Mouse (Mus musculus): ENCODE measurements at regions not wholly inside any gene's neighbourhood (a gene's known extent, or its start where the extent isn't known, plus 50 kb on each side); places are given as distances from the start of the nearest gene placed in this dataset.

DNA sequence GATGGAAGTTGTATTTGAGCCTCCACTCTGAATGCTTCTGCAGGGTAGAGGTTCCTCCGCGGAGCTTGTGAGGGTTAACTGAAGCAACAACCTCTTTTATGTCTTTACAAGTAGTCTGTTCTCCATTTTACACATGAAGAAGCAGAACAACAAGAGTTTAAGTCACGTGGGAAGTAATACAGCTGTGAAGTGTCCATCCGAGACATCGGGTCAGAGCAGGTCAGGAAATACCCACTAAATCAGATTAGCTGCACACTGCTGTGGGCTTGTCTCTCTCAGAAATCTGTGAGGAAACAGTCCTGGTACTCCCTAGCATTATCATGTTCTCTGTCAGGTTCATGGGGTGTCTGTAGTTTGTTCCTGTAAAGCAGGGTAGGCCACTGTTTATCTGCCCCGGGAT, 262.1 kb downstream of the Cog6 start:
- DNase-seq, result peak in 1 of 2 experiments; percentile 6

DNA sequence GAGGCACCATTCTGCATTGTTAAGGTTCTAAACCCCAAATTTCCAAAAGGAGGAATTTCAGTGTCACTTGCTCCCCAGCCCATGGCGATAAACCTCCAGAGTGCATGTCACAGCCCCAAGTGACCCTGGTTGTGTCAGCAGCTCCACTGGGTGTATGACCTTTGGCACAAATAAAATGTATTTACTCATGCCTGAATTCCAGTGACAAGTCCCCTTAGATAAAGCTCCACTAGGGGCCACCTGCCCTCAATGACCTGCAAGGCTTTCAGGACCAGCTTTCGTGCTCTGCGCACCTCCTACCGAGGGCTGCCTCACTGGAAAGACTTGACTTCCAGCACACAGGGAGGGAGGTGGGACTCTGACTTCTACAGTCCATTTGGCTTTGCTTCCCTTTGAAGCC, 262.6 kb downstream of the Cog6 start:
- DNase-seq, result no peak

DNA sequence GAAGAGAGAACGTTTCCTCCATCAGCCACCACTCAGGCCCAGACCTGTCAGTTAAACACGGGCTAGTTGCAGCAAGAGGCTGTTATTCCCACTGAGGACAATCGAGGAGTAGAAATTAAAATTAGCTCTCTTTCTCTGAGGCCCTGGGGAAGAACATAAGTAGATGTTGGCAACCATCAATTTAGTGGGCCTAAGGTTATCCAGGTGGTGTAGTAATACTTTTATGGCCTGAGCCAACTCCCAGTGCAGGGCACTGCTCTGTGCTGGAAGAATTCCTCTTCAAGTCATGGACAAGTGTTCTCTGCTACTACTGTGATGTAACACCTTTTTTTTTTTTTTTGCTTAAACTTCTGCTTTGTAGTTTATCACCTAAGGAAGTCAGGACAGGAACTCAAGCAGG, 270.1 kb downstream of the Cog6 start:
- no peak for DNase-seq

GRCm38 (mm10) chr3:52744334-52744733, 272.7 kb downstream of the Cog6 start:
- peak in 1 of 2 experiments; percentile 29 for DNase-seq

- DNase-seq, result no peak
These were observed 276.5 kb downstream of the Cog6 start for GRCm38 (mm10) chr3:52740466-52741026.

DNA sequence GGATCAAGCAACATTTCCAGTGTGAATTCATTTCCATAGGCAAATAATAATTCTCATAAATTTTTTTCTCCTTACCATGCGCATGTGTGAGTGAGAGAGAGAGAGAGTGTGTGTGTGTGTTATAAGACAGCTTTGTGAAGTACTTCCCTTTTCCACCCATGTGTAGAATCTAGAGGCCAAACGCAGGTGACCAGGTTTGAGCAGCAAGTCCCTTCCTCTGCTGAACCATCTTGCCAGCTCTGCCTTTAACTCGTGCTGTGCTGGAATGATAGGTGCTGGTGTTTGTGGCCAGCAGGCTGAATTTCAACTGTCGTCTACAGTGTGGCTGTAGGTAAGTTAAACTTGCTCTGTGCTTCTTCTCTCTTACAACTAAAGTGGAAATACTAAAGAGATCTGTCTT, 277.5 kb downstream of the Cog6 start:
- no peak for DNase-seq

DNA sequence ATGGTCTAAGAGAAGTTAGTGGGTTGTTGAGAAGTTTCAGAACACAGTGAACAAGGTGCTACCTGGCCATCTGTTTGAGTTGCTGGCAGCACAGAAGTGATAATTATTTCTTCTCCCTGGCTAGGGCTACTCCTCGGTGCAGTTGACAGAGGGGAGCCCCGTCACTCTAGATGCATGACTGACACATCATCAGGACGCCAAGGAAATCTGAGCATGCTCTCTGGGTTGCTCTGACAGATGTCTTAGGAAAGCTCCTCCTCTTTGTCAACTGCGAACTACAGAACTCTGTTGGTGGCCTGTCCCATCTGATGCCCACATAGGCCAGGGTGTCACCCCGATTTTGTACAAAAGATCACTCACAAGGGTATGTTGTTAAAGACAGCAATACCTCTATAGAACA, 278.7 kb downstream of the Cog6 start:
- no peak for DNase-seq

DNA sequence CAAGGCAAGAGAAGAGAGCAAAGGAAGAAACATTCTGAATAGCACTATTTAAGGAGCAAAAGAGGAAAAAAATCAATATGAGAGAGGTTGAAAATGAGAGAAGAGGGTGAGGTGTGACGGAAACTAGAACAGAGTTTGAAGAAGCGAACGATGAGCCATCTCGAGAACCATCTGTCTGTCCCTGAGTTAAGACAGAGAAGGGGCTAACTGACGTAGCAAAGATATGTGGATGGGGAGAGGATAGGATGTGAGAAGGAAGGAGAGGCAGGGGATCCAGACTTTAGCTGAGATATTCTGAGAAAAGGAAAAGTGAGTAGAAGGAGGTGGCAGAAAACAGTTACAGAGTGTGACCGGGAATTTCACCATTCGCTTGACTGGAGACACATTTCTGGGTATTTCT, 281.1 kb downstream of the Cog6 start:
- no peak for DNase-seq

GRCm38 (mm10) chr3:52731941-52732340, 285.1 kb downstream of the Cog6 start:
- no peak for DNase-seq

DNA sequence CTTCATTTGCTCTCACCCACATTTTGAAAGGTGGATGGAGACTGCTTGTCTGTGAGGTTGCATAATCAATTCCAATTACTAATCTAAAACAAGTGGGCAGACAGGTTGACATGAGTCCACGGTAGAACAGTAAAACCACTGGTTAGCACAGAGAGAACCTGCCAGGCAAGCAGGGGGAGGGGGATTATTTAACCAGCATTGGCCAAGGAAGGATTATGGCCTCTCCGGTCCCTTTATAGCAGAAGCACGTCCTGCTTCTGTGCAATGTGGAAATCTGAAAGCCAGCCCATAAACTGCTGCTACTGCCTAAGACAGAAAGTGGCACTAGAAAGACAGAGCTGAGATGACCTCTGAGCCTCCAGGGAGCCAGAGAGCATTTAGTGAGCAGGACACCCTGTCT, 285.5 kb downstream of the Cog6 start:
- DNase-seq, result peak in 1 of 2 experiments; percentile 30

DNA sequence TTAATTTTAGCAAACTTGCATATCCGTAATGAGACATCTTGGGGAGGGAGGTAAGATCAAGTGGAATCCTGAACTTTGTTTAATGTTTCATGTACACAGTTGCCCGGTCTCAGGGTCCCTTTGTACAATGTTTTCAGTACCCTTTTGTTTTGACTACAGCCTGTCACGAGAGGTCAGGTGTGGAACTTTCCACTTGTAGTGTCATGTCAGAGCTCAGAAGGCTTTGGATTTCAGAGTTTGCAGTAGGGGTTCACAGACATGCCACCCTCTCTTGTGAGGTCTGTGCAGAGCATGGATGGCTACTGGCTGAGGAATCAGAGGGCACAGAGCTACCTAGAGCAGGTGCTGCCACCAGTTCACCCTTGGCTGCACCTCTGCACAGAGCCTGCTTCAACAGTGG, 287.3 kb downstream of the Cog6 start:
- DNase-seq, result no peak

GRCm38 (mm10) chr3:52728860-52729259, 288.2 kb downstream of the Cog6 start:
- no peak for DNase-seq

DNA sequence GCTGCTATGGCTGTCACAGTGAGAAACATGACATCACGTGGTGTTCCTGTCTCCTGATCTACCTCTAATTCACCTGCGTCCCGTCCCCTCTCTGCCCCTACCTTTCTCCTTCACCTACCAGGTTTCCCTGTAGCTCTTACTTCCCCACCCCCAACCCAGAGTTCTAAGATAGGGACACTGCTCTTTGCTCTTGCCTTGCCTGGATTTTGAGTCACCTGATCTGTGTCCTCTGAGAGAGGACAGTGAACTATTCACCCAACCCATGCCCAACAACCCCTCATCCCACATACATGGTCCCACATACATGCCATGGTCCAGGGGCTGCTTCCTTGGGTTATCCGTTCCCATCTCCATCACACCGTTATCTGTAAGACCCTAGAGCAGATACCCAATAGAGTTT, 288.6 kb downstream of the Cog6 start:
- no peak for DNase-seq

GRCm38 (mm10) chr3:52724354-52724753, 292.7 kb downstream of the Cog6 start:
- no peak for DNase-seq

DNA sequence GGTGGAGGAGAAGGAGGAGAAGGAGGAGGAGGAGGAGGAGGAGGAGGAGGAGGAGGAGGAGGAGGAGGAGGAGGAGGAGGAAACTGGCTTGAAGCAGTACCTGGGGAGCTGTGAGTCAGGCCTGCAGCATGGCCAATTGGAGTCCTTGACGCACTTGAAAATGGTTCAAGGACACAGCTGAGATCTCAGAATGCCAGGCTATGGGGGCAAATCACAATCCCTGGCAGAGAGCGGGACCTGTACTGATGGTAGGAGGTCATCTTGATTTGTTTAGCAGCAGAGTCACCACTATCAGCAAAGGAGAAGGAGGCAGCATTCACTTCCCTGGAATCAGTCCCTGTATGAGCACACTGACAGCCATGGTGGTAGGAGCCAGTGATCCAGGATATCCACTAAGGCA, 294.1 kb downstream of the Cog6 start:
- no peak for DNase-seq

GRCm38 (mm10) chr3:52719181-52719580, 297.9 kb downstream of the Cog6 start:
- DNase-seq, result no peak

DNA sequence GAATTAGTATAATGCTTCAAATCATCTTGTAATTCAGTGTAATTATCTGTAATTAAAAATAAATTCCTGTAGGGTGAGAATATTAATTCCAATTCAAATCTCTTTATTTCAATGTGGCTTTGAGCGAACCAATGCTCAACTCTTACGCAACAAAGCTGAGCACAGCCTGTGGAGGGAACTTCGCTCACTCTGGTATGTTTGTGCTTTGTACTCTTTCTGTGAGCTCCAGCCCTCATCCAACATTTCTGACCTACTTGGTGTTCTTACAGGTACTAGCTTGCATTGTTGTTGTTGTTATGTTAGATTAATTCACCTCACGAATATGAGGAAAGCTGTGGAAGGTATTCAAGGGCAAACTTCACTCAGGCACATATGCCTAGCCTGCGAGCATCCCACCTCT, 299.7 kb downstream of the Cog6 start:
- no peak for DNase-seq

GRCm38 (mm10) chr3:52712151-52712550, 304.9 kb downstream of the Cog6 start:
- peak; percentile 8 to 17 for DNase-seq

- no peak for DNase-seq
These were observed 305.9 kb downstream of the Cog6 start for GRCm38 (mm10) chr3:52711133-52711532.

- no peak for DNase-seq
These were observed 308.3 kb downstream of the Cog6 start for GRCm38 (mm10) chr3:52708746-52709145.

DNA sequence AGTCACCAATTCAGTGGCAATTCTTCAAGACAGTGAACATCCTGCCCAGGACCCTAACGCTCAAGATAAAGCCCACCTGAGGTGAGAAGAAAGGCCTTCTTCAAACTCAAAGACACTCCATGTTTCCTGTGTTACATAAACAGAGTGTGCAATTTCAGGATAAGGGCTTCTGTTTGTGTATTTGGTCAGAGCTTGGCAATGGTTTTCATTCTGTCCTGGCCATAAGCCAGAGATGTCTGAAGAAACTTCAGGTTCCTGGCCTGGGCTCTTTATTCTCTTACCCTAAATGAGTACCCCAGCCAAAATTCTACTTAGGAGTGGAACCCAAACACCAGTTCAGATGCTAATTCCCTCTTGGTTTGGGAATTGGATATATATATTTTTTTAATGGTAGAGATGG, 308.7 kb downstream of the Cog6 start:
- DNase-seq, result peak; percentile 22 to 58

GRCm38 (mm10) chr3:52706626-52707025, 310.4 kb downstream of the Cog6 start:
- no peak for DNase-seq

DNA sequence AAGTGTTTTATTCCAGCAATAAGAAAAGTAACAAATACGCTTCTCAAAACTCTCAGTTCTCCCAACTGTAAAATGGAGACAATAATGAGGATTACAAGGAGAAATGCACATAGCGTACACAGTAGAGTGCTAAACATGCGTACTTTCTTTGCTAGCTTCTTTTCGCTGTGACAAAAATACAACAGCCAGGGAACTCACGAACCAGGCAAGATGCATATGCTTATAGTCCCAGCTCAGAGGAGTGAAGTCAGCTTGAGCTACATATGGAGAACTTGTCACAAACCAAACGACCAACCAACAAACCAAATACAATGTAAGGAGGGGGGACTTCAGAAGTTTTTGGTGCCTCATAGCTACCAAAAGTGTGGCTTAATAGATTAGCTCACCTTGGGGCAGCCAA, 313.3 kb downstream of the Cog6 start:
- no peak for DNase-seq

GRCm38 (mm10) chr3:52702962-52703361, 314.1 kb downstream of the Cog6 start:
- DNase-seq, result no peak

GRCm38 (mm10) chr3:52701601-52702000, 315.4 kb downstream of the Cog6 start:
- no peak for DNase-seq

GRCm38 (mm10) chr3:52693813-52694212, 323.2 kb downstream of the Cog6 start:
- no peak for DNase-seq
